Mouse (Mus musculus): ENCODE data around the gene Cdc42bpb. TPM values are rescaled to one million over a fixed set of nuclear protein-coding genes. Genes with fewer than 3 reads are reported as not detected.

The Cdc42bpb gene
- polyA plus RNA-seq, 1 experiment from 2014 or later = 18.7 TPM

DNA sequence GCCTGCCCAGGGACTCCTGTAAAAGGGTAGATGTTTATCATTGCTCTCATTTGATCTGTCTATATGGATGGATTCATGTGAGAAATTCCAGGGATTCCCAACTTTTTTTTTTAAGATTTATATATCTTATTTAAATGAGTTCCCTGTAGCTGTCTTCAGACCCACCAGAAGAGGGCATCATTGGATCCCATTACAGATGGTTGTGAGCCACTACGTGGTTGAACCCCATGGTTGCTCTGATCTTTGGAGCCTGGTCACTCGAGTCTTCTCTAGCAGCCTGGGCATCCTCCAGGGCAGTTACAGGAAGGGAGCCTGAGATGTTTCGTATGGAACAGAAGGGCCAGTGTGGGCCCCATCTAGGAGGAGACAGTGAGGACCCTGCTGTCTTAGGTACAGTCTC lies 128.4 kb downstream of the Cdc42bpb start:
- TF ChIP-seq CTCF (IDR thresholded peaks at IDR 0.05; ENCODE audit: low read depth) = peak; percentile 47
- TF ChIP-seq EP300 (optimal IDR thresholded peaks at IDR 0.05) = no peak
- Histone ChIP-seq H3K4me2 (replicated peaks; ENCODE audit: low read depth) (no peak overlapping the region), H3K9ac (ENCODE audit: low read length) (no peak overlapping the region), H3K27me3 (ENCODE audit: control insufficient read depth, insufficient read depth, low read length) (no peaks in the 10 kb centered on the region), H3K4me1 (replicated peaks; ENCODE audit: control insufficient read depth, insufficient read depth) (no peaks in the 10 kb centered on the region), H3K4me3 (ENCODE audit: low read depth, low read length) (no peak overlapping the region), H3K36me3 (ENCODE audit: control insufficient read depth, insufficient read depth, low read length) (peaks cover 7% of the 10 kb centered on the region; the same call in 1 of the 2 replicates), H3K9me3 (ENCODE audit: control insufficient read depth, low read length) (no peaks in the 10 kb centered on the region), H3K27ac (replicated peaks) (no peak overlapping the region)
- WGBS = 63% methylated on average over 3 of the region's 3 CpGs
- ATAC-seq (ENCODE audit: low FRiP score, low TSS enrichment) (no peak), DNase-seq (ENCODE audit: low spot score) (no peak)

DNA sequence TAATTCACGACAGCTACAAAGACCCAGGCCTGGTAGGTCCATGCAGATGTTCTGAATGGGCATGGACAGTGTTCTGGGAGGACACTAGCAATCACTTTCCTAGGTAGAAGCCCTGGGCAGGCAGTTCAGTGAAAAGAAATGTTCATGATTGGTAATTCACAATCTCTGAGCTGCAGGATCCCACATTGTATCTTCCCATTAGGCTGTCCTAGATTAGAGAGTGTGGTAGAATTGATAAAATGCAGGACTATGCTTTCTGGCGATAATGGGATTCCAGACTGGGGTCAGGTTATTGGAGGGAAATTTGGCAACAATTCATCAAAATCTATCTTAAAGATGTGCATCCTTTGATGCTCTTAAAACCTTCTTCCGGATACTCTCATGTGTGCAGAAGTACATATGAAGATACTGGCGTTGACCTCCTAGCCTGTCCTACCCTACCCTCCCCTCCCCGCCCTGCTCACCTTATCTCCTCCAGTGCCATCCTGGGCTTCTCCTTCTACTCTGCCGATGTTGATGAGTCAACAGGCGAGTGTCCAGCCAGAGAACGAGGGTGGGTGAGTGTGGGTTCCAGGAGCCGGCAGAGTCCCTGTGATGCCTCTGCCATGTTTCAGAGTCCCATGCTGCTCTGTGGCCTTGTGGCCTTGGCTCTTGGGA lies 130.6 kb downstream of the Cdc42bpb start:
- Histone ChIP-seq H3K36me3 (ENCODE audit: control insufficient read depth, insufficient read depth, low read length) (peaks cover 6% of the 10 kb centered on the region; the same call in 1 of the 2 replicates), H3K27me3 (ENCODE audit: control insufficient read depth, insufficient read depth, low read length) (no peaks in the 10 kb centered on the region), H3K4me2 (replicated peaks; ENCODE audit: low read depth) (no peak overlapping the region), H3K4me3 (ENCODE audit: low read depth, low read length) (no peak overlapping the region), H3K9me3 (ENCODE audit: control insufficient read depth, low read length) (no peaks in the 10 kb centered on the region), H3K4me1 (replicated peaks; ENCODE audit: control insufficient read depth, insufficient read depth) (no peaks in the 10 kb centered on the region), H3K9ac (ENCODE audit: low read length) (no peak overlapping the region), H3K27ac (replicated peaks) (no peak overlapping the region)
- no peak for ATAC-seq (ENCODE audit: low FRiP score, low TSS enrichment)
- TF ChIP-seq EP300 (optimal IDR thresholded peaks at IDR 0.05) (no peak), CTCF (IDR thresholded peaks at IDR 0.05; ENCODE audit: low read depth) (no peak)
- 91% methylated on average over 9 of the region's 9 CpGs for WGBS
- DNase-seq (ENCODE audit: low spot score) = no peak

DNA sequence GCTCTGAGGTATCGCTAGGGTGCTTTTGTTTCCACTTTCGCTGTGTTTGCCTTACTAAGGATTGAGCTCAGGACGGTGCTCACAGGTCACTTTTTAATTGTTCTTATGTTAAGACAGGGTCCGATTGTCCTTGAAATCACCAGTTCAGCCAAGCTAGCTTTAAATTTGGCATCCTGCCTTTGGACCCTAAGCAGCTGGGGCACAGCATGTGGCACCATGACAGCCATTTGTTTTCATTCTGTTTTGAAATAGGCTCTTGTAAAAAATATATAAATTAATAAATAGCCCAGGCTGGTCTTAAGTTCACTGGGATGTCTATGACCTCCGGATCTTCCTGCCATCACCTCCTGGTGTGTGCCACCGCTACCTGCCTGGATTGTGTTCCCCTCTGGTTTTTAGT lies 132.4 kb downstream of the Cdc42bpb start:
- Histone ChIP-seq H3K4me2 (replicated peaks; ENCODE audit: low read depth) (no peak overlapping the region), H3K36me3 (ENCODE audit: control insufficient read depth, insufficient read depth, low read length) (peaks cover 6% of the 10 kb centered on the region; the same call in 1 of the 2 replicates), H3K4me3 (ENCODE audit: low read depth, low read length) (no peak overlapping the region), H3K27me3 (ENCODE audit: control insufficient read depth, insufficient read depth, low read length) (no peaks in the 10 kb centered on the region), H3K9me3 (ENCODE audit: control insufficient read depth, low read length) (no peaks in the 10 kb centered on the region), H3K4me1 (replicated peaks; ENCODE audit: control insufficient read depth, insufficient read depth) (no peaks in the 10 kb centered on the region), H3K27ac (replicated peaks) (no peak overlapping the region), H3K9ac (ENCODE audit: low read length) (no peak overlapping the region)
- DNase-seq (ENCODE audit: low spot score) (no peak), ATAC-seq (ENCODE audit: low FRiP score, low TSS enrichment) (no peak)
- TF ChIP-seq EP300 (optimal IDR thresholded peaks at IDR 0.05) (no peak), CTCF (IDR thresholded peaks at IDR 0.05; ENCODE audit: low read depth) (no peak)
- 82% methylated on average over 6 of the region's 6 CpGs for WGBS

DNA sequence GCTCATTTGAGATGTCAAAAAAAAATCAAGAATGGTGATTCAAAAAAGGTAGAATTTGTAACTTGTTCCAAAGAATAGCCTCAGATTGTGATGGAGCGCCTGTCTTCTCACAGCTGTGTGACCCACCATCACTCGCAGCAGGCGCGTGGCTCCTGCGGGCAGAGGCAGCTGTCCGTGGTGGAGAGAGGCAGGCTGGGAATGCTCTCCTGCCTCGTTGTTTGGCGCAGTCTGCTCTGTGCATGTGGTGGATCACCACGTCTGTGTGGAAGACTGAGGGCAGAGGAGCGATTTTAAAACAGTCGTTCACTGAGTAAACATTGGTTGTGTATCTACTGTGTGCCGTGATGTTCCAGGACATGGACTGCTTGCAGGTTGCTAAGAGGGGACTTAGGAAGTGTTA lies 133.8 kb downstream of the Cdc42bpb start:
- Histone ChIP-seq H3K36me3 (ENCODE audit: control insufficient read depth, insufficient read depth, low read length) (peaks cover 6% of the 10 kb centered on the region; the same call in 1 of the 2 replicates), H3K9me3 (ENCODE audit: control insufficient read depth, low read length) (no peaks in the 10 kb centered on the region), H3K9ac (ENCODE audit: low read length) (no peak overlapping the region), H3K4me1 (replicated peaks; ENCODE audit: control insufficient read depth, insufficient read depth) (no peaks in the 10 kb centered on the region), H3K27me3 (ENCODE audit: control insufficient read depth, insufficient read depth, low read length) (no peaks in the 10 kb centered on the region), H3K4me3 (ENCODE audit: low read depth, low read length) (no peak overlapping the region), H3K27ac (replicated peaks) (no peak overlapping the region), H3K4me2 (replicated peaks; ENCODE audit: low read depth) (no peak overlapping the region)
- TF ChIP-seq EP300 (optimal IDR thresholded peaks at IDR 0.05) (no peak), CTCF (IDR thresholded peaks at IDR 0.05; ENCODE audit: low read depth) (no peak)
- DNase-seq (ENCODE audit: low spot score) (no peak), ATAC-seq (ENCODE audit: low FRiP score, low TSS enrichment) (no peak)
- 83% methylated on average over 12 of the region's 12 CpGs for WGBS

Other genes with a start within 250 kb of the Cdc42bpb start
- 3.2 and 4.4 TPM in 2 replicates for gene Traf3, start 211.3 kb downstream of the Cdc42bpb start, polyA plus RNA-seq (2015; fragmentation: Nextera tagmentation; extraction: Ambion mirVana)
- gene 4930595D18Rik, start 193.2 kb downstream of the Cdc42bpb start, polyA plus RNA-seq (2015; fragmentation: Nextera tagmentation; extraction: Ambion mirVana) = not detected in 2 replicates
- gene Amn, start 106.6 kb downstream of the Cdc42bpb start, polyA plus RNA-seq (2015; fragmentation: Nextera tagmentation; extraction: Ambion mirVana) = 0.22 TPM in 2 replicates
- gene Lbhd2, start 29.1 kb upstream of the Cdc42bpb start, polyA plus RNA-seq (2015; fragmentation: Nextera tagmentation; extraction: Ambion mirVana) = 2.2 TPM in 2 replicates
- gene Exoc3l4, start 39.3 kb upstream of the Cdc42bpb start, polyA plus RNA-seq (2015; fragmentation: Nextera tagmentation; extraction: Ambion mirVana) = 7.3 and 8.6 TPM in 2 replicates
- 14.5 and 15.6 TPM in 2 replicates for gene Tnfaip2, start 64.8 kb upstream of the Cdc42bpb start, polyA plus RNA-seq (2015; fragmentation: Nextera tagmentation; extraction: Ambion mirVana)
- gene Gm266, start 108.1 kb upstream of the Cdc42bpb start, polyA plus RNA-seq (2015; fragmentation: Nextera tagmentation; extraction: Ambion mirVana) = 12.5 and 14.4 TPM in 2 replicates
- 448 and 455 TPM in 2 replicates for gene Eif5, start 160.3 kb upstream of the Cdc42bpb start, polyA plus RNA-seq (2015; fragmentation: Nextera tagmentation; extraction: Ambion mirVana)
- gene Mark3, start 196.8 kb upstream of the Cdc42bpb start, polyA plus RNA-seq (2015; fragmentation: Nextera tagmentation; extraction: Ambion mirVana) = 15.6 and 18.5 TPM in 2 replicates

All from stomach, postnatal 0 days (tissue).